Mouse (Mus musculus): ENCODE results near the gene Rpl15.
A peak's percentile ranks its signal among the peaks of the same experiment; 100 is the strongest.

Gene Rpl15

GRCm38 (mm10) chr14:18270529-18271441 lies at the start of gene Rpl15, which contains the start of gene Nkiras1:
Gene Rpl15, minus strand, starts transcription at chr14:18271391.
Gene Nkiras1, plus strand, starts transcription at chr14:18271136.
- DNase-seq (ENCODE audit: low read depth): peak; percentile 98

- DNase-seq (ENCODE audit: low read depth): no peak
Observed at GRCm38 (mm10) chr14:18317457-18318411, 46.5 kb upstream of the Rpl15 start.

GRCm38 (mm10) chr14:18304165-18304564 lies 33.0 kb upstream of the Rpl15 start:
- no peak for DNase-seq (ENCODE audit: low read depth)

- DNase-seq (ENCODE audit: low read depth): no peak
Observed at GRCm38 (mm10) chr14:18303262-18303661, 32.1 kb upstream of the Rpl15 start.

GRCm38 (mm10) chr14:18302750-18303149 lies 31.6 kb upstream of the Rpl15 start:
- no peak for DNase-seq (ENCODE audit: low read depth)

- DNase-seq (ENCODE audit: low read depth): no peak
Observed at GRCm38 (mm10) chr14:18301591-18301990, 30.4 kb upstream of the Rpl15 start.

- DNase-seq (ENCODE audit: low read depth): no peak
Observed at GRCm38 (mm10) chr14:18300676-18301075, 29.5 kb upstream of the Rpl15 start.

- DNase-seq (ENCODE audit: low read depth): no peak
Observed at GRCm38 (mm10) chr14:18298874-18299273, 27.7 kb upstream of the Rpl15 start.

- no peak for DNase-seq (ENCODE audit: low read depth)
Observed at GRCm38 (mm10) chr14:18297441-18297840, 26.2 kb upstream of the Rpl15 start.

GRCm38 (mm10) chr14:18292578-18292977 lies 21.4 kb upstream of the Rpl15 start:
- DNase-seq (ENCODE audit: low read depth): no peak

- DNase-seq (ENCODE audit: low read depth): no peak
Observed at GRCm38 (mm10) chr14:18292111-18292510, 20.9 kb upstream of the Rpl15 start.

GRCm38 (mm10) chr14:18287391-18287790 lies 16.2 kb upstream of the Rpl15 start:
- no peak for DNase-seq (ENCODE audit: low read depth)

GRCm38 (mm10) chr14:18286441-18286840 lies 15.2 kb upstream of the Rpl15 start:
- DNase-seq (ENCODE audit: low read depth): no peak

- DNase-seq (ENCODE audit: low read depth): no peak
Observed at GRCm38 (mm10) chr14:18285476-18285875, 14.3 kb upstream of the Rpl15 start.

- peak; percentile 65 for DNase-seq (ENCODE audit: low read depth)
Observed at GRCm38 (mm10) chr14:18284581-18284980, 13.4 kb upstream of the Rpl15 start.

GRCm38 (mm10) chr14:18280375-18280774 lies 9.2 kb upstream of the Rpl15 start:
- peak; percentile 45 for DNase-seq (ENCODE audit: low read depth)

- DNase-seq (ENCODE audit: low read depth): no peak
Observed at GRCm38 (mm10) chr14:18274526-18274925, 3.3 kb upstream of the Rpl15 start.

GRCm38 (mm10) chr14:18271666-18272065 lies 475 bp upstream of the Rpl15 start:
- no peak for DNase-seq (ENCODE audit: low read depth)

- peak; percentile 12 for DNase-seq (ENCODE audit: low read depth)
Observed at GRCm38 (mm10) chr14:18269947-18270528, 1.2 kb downstream of the Rpl15 start.

- no peak for DNase-seq (ENCODE audit: low read depth)
Observed at GRCm38 (mm10) chr14:18263427-18263826, 7.8 kb downstream of the Rpl15 start.

- DNase-seq (ENCODE audit: low read depth): no peak
Observed at GRCm38 (mm10) chr14:18261203-18261602, 10.0 kb downstream of the Rpl15 start.

- DNase-seq (ENCODE audit: low read depth): no peak
Observed at GRCm38 (mm10) chr14:18242638-18243130, 28.5 kb downstream of the Rpl15 start.
